Mouse (Mus musculus): ENCODE data around the gene Tmsb4x.

DNA sequence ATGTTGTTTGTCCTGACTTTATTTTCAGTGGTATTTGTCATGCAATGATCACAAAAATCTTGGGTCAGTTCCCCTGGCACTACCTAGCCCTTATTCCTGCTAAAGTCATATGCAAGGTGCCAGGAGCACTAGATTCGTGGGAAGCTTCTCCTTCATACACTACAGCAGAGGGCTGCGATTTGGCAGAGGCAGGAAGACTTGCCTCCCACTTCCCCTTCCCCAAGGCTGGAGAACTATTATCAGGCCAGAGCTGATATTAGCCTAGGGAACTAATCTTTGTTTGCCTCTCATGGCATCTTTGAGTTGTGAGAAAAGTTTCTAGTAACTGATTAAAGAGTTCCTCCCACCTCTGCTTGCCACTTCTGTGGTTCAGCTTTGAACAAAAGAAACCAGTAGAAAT lies 37.8 kb downstream of the Tmsb4x start:
- TF ChIP-seq POLR2A (IDR thresholded peaks at IDR 0.05; ENCODE audit: control insufficient read depth, low read depth, low read length) (no peak), CTCF (IDR thresholded peaks at IDR 0.05; ENCODE audit: control insufficient read depth, insufficient read depth, insufficient replicate concordance, low read depth, low read length) (no peak)

Measured in testis, adult 2 months (tissue).